Mouse (Mus musculus) adrenal gland, postnatal 10 days (tissue): ENCODE measurements around the gene Map3k14. TPM values are rescaled to one million over a fixed set of nuclear protein-coding genes. Genes with fewer than 3 reads are reported as not detected.

ENCODE experiments used
- DNase-seq: peaks from one replicate; pipeline ENCODE4 v3.0.0; 2021; ENCODE audit warnings: mixed read lengths
- total RNA-seq, 2 experiments: library from RNA; stranded (reverse); gene quantifications; 2 replicates each; pipeline ENCODE4 v1.2.3; 2021

The Map3k14 gene
- total RNA-seq, 2 experiments from 2014 or later, result 5.2 to 6.9 TPM

GRCm38 (mm10) chr11:103272888-103273287, 5.6 kb upstream of the Map3k14 start:
- DNase-seq, result no peak

GRCm38 (mm10) chr11:103271979-103272378, 4.7 kb upstream of the Map3k14 start:
- peak; percentile 75 for DNase-seq

GRCm38 (mm10) chr11:103269426-103269825, 2.2 kb upstream of the Map3k14 start:
- no peak for DNase-seq

GRCm38 (mm10) chr11:103268905-103269304, 1.6 kb upstream of the Map3k14 start:
- no peak for DNase-seq

- no peak for DNase-seq
Measured at GRCm38 (mm10) chr11:103268350-103268749, 1.1 kb upstream of the Map3k14 start.

GRCm38 (mm10) chr11:103266729-103267345, 435 bp downstream of the Map3k14 start:
- DNase-seq, result no peak

- no peak for DNase-seq
Measured at GRCm38 (mm10) chr11:103265856-103266255, 1.4 kb downstream of the Map3k14 start.

- no peak for DNase-seq
Measured at GRCm38 (mm10) chr11:103265211-103265610, 2.1 kb downstream of the Map3k14 start.

GRCm38 (mm10) chr11:103264427-103265005, 2.8 kb downstream of the Map3k14 start:
- DNase-seq, result no peak

- no peak for DNase-seq
Measured at GRCm38 (mm10) chr11:103263551-103263950, 3.7 kb downstream of the Map3k14 start.

GRCm38 (mm10) chr11:103262412-103263267, 4.6 kb downstream of the Map3k14 start:
- DNase-seq, result peak; percentile 72

GRCm38 (mm10) chr11:103261671-103262411, 5.4 kb downstream of the Map3k14 start:
- peak; percentile 67 for DNase-seq

GRCm38 (mm10) chr11:103260515-103261192, 6.6 kb downstream of the Map3k14 start:
- no peak for DNase-seq

- DNase-seq, result no peak
Measured at GRCm38 (mm10) chr11:103260034-103260433, 7.2 kb downstream of the Map3k14 start.

GRCm38 (mm10) chr11:103257938-103258481, 9.3 kb downstream of the Map3k14 start:
- DNase-seq, result peak; percentile 49

- no peak for DNase-seq
Measured at GRCm38 (mm10) chr11:103253605-103254004, 13.7 kb downstream of the Map3k14 start.

- DNase-seq, result no peak
Measured at GRCm38 (mm10) chr11:103252380-103252779, 14.9 kb downstream of the Map3k14 start.

GRCm38 (mm10) chr11:103250324-103250723, 16.9 kb downstream of the Map3k14 start:
- DNase-seq, result no peak

- no peak for DNase-seq
Measured at GRCm38 (mm10) chr11:103249509-103249908, 17.8 kb downstream of the Map3k14 start.

GRCm38 (mm10) chr11:103248837-103249236, 18.4 kb downstream of the Map3k14 start:
- DNase-seq, result no peak

GRCm38 (mm10) chr11:103247504-103248177, 19.6 kb downstream of the Map3k14 start:
- DNase-seq, result peak; percentile 78
